Comparison of ENCODE assay signal across 10 mouse cellular contexts in the genomic region with DNA sequence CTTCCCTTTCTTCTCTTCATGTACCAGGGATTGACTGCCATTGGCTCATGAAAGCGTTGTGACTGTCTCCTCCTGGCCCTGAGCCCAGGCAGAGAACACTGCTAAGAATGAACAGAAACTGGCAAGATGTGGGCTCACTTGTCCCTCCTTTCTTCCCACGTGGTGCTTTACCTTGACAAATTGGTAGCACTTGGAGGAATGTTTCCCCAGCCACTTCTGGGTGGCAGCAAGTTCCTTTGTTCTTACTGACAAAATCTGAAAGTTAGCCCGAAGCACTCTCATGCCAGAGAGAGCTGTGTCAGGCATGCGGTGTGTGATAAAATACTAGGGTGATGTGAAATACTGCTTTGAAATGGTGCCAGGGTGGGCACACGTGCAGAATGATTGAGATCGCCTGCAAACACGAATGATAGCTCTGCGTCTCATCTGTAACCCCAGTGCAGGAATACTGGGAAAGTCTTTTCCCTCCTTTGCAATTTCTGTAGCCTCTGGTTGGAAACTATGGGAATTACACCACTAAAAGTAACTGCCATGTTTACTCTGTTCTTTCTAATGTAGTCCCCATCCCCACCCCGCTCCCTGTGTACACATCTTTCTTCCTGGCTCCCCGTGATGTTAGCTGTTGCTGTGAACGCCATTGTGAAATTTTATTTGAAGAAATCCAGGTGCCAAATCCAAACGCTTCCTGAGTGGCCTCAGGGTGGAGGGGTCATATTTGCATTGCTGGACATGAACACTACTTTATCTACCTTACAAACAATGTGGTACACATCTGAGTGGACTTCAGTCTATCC.
DNase-seq lines count a peak whose midpoint lies in the region; ATAC-seq lines count a peak whose summit lies in the region.
"Had no signal": no experiment of that assay in that cellular context is flagged by ENCODE, and none has a peak within 500 bp of the region (broad histone marks: within the 10 kb centered on the region; RNA-seq: fewer than 3 reads in every experiment).

No protein-coding gene starts in this region.

- no peaks in the 10 kb centered on the region for H3K36me3 ChIP-seq in liver, embryonic 15.5 days (replicated peaks)
- H3K36me3 ChIP-seq: embryonic facial prominence, embryonic 15.5 days; heart, embryonic 10.5 days had no signal

- 51% methylated on average over 12 of the region's 12 CpGs for WGBS in liver, embryonic 15.5 days (ENCODE audit: insufficient replicate concordance)

- ATAC-seq in liver, embryonic 15.5 days (ENCODE audit: insufficient read depth), result peak; percentile 77

- H3K4me3 ChIP-seq in liver, embryonic 15.5 days (replicated peaks), result no peak overlapping the region
- H3K4me3 ChIP-seq: embryonic facial prominence, embryonic 15.5 days; heart, embryonic 10.5 days had no signal

- no peak overlapping the region for H3K27ac ChIP-seq in liver, embryonic 15.5 days (replicated peaks)
- H3K27ac ChIP-seq: embryonic facial prominence, embryonic 15.5 days; heart, embryonic 10.5 days had no signal

- DNase-seq in layer of hippocampus, postnatal 10 days (ENCODE audit: low spot score in 2 of 2), result peak; percentile 23 to 41
- DNase-seq in layer of hippocampus, adult 18-20 months (ENCODE audit: low spot score in 2 of 2), result no peak
- DNase-seq in frontal cortex, postnatal 14 days (ENCODE audit: low spot score in 2 of 2), result peak; percentile 18 to 21
- peak; percentile 42 for DNase-seq in right cerebral cortex, postnatal 25 days
- DNase-seq in c-Kit-positive CD71-positive TER-119-positive erythroid progenitor cells, embryonic 14.5 days (ENCODE audit: low spot score), result no peak
- no peak for DNase-seq in embryo, embryonic 9.5 days (ENCODE audit: extremely low spot score)
- no peak for DNase-seq in spleen, postnatal 36 days (ENCODE audit: low spot score in 2 of 2)

- H3K27me3 ChIP-seq in liver, embryonic 15.5 days, result no peaks in the 10 kb centered on the region
- H3K27me3 ChIP-seq: embryonic facial prominence, embryonic 15.5 days had no signal

- H3K4me1 ChIP-seq in liver, embryonic 15.5 days (replicated peaks), result no peaks in the 10 kb centered on the region
- H3K4me1 ChIP-seq: embryonic facial prominence, embryonic 15.5 days; heart, embryonic 10.5 days had no signal

- H3K4me2 ChIP-seq in liver, embryonic 15.5 days, result no peak overlapping the region
- H3K4me2 ChIP-seq: embryonic facial prominence, embryonic 15.5 days had no signal

- no peak overlapping the region for H3K9ac ChIP-seq in liver, embryonic 15.5 days
- H3K9ac ChIP-seq: embryonic facial prominence, embryonic 15.5 days had no signal

- no peaks in the 10 kb centered on the region for H3K9me3 ChIP-seq in liver, embryonic 15.5 days (replicated peaks)
- H3K9me3 ChIP-seq: embryonic facial prominence, embryonic 15.5 days; heart, embryonic 10.5 days had no signal

Comparison
In these comparisons a context has a peak if more than half of its experiments do, and no peak if none do; other contexts are left out.
1. DNase-seq: peak in layer of hippocampus, postnatal 10 days (2 of 2), frontal cortex, postnatal 14 days (2 of 2) and right cerebral cortex, postnatal 25 days (single experiment); none in layer of hippocampus, adult 18-20 months (0 of 2), c-Kit-positive CD71-positive TER-119-positive erythroid progenitor cells, embryonic 14.5 days (single experiment), embryo, embryonic 9.5 days (single experiment) and spleen, postnatal 36 days (0 of 2).